Mouse (Mus musculus) hindbrain, embryonic 14.5 days (tissue): Measurements from ENCODE around the gene Dusp1. TPM values are rescaled to one million over a fixed set of nuclear protein-coding genes. Genes with fewer than 3 reads are reported as not detected.

Experiments used
- ATAC-seq: fragments of 200-750 bp; cut with Nextera tagmentation; 2 replicates; pipeline ENCODE4 v1.8.0; 2017; ENCODE audit warnings: moderate number of reproducible peaks, mild to moderate bottlenecking, moderate TSS enrichment, moderate library complexity; ENCODE audit not compliant: low FRiP score
- DNase-seq: peaks from one replicate; pipeline ENCODE4 v3.0.0-alpha.2; 2015; ENCODE audit warnings: low spot score
- H3K27ac ChIP-seq: fragments of 300-500 bp; sonication (generic); 2 replicates; pipeline ENCODE4 v1.5.1; 2014; ENCODE audit warnings: mild to moderate bottlenecking, moderate library complexity
- H3K27me3 ChIP-seq: fragments of 300-500 bp; sonication (generic); 2 replicates; pipeline ENCODE4 v1.6.1; 2014; ENCODE audit warnings: mild to moderate bottlenecking, low read length, mixed read lengths; ENCODE audit not compliant: control insufficient read depth, insufficient read depth
- H3K36me3 ChIP-seq: fragments of 300-500 bp; sonication (generic); replicated peaks from 2 replicates; pipeline ENCODE4 v1.6.1; 2014; ENCODE audit not compliant: control insufficient read depth, insufficient read depth
- H3K4me1 ChIP-seq: fragments of 300-500 bp; sonication (generic); replicated peaks from 2 replicates; pipeline ENCODE4 v1.6.1; 2014; ENCODE audit warnings: antibody characterized with exemption, low read length, mixed read lengths; ENCODE audit not compliant: control insufficient read depth, insufficient read depth
- H3K4me2 ChIP-seq: fragments of 300-500 bp; sonication (generic); replicated peaks from 2 replicates; pipeline ENCODE4 v1.6.1; 2014; ENCODE audit warnings: mild to moderate bottlenecking, moderate library complexity
- H3K4me3 ChIP-seq: fragments of 300-500 bp; sonication (generic); replicated peaks from 2 replicates; pipeline ENCODE4 v1.5.1; 2014; ENCODE audit warnings: mild to moderate bottlenecking, low read length
- H3K9ac ChIP-seq: fragments of 300-500 bp; sonication (generic); 2 replicates; pipeline ENCODE4 v1.6.1; 2014
- H3K9me3 ChIP-seq: fragments of 300-500 bp; sonication (generic); 2 replicates; pipeline ENCODE4 v1.6.1; 2016; ENCODE audit warnings: low read length; ENCODE audit not compliant: control insufficient read depth
- WGBS: fragments of 180-500 bp; shearing (Covaris S2); extraction: QIAGEN DNeasy Blood & Tissue Kit; methylation state at CpG from one replicate; pipeline ENCODE4 v1.1.7; 2014; 5-methylcytosine and 5-hydroxymethylcytosine counted together
- polyA plus RNA-seq: library from polyadenylated mRNA; unstranded; fragments of >200 nt; fragmentation: Nextera tagmentation; extraction: Ambion mirVana; gene quantifications from 2 replicates; pipeline ENCODE4 v1.2.1, GENCODE M21; 2014

Dusp1 gene
- polyA plus RNA-seq, 1 experiment from 2014 or later = 31.6 TPM

DNA sequence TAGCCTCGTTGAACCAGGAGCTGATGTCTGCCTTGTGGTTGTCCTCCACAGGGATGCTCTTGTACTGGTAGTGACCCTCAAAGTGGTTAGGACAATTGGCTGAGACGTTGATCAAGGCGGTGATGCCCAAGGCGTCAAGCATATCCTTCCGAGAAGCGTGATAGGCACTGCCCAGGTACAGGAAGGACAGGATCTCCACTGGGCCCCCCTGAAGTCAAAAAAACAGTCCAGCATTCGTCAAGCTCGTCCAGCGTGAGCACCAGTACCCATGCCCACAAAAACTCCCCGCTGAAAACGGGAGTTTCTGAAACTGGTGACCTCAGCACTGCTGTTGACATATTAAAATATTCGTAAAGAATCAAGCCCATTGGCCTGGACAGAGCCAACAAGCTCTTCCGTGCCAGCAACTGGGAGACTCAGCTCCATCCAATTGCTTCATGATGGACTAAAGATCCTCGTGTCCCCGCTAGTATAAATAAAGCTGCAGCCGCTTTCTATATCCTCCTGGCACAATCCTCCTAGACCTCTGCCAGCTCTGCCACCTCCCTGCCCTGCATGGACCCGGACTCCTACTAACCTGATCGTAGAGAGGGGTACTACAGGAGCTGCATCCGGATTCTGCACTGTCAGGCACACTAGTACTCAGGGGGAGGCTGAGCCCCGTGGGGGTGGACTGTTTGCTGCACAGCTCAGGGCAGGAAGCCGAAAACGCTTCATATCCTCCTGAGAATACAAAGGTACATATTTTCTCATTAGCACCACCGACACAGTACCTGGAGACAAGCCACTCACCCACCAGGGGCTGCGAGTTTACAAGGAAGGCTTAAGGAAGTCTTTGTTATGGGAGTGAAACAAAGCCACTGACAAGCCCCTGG is 54.7 kb downstream of the Dusp1 start:
- DNase-seq = peak; percentile 34
- Histone ChIP-seq H3K4me2 (peak overlapping the region; percentile 89), H3K9ac (peak overlapping the region; percentile 88), H3K9me3 (no peaks in the 10 kb centered on the region), H3K27me3 (no peaks in the 10 kb centered on the region), H3K27ac (peak overlapping the region; percentile 99), H3K36me3 (0 out of 2 replicates have a peak, but pooled peaks cover 5% of the 10 kb centered on the region), H3K4me3 (peak overlapping the region; percentile 82), H3K4me1 (peaks cover 46% of the 10 kb centered on the region)
- no peak for ATAC-seq
- WGBS = 14% methylated on average over 24 of the region's 24 CpGs

DNA sequence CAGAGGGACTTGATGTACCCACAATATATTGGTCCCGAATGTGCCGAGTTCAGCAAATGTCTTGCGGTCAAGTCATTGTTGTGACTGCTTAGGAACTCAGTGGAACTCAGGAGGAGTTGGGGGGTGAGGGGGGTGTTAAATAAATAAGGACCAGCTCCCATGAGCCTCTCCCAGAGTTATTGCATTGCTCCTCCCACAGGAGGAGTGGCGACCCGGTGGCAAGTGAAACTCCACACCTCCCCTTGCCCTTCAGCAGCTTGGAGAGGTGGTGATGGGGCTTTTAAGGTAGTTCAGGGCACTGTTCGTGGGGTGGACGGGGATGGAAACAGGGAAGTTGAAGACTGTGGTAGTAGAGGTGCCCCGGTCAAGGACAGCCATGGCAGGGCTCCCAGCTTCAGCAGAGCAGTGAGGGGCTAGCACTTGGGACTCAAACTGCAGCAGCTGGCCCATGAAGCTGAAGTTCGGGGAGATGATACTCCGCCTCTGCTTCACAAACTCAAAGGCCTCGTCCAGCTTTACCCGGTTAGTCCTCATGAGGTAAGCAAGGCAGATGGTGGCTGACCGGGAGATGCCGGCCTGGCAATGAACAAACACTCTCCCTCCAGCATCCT is 55.8 kb downstream of the Dusp1 start:
- DNase-seq = no peak
- Histone ChIP-seq H3K27me3 (no peaks in the 10 kb centered on the region), H3K9me3 (no peaks in the 10 kb centered on the region), H3K4me2 (peak overlapping the region; percentile 89), H3K4me1 (peaks cover 50% of the 10 kb centered on the region), H3K4me3 (peak overlapping the region; percentile 82), H3K36me3 (0 out of 2 replicates have a peak, but pooled peaks cover 5% of the 10 kb centered on the region), H3K27ac (no peak overlapping the region), H3K9ac (peak overlapping the region; percentile 88)
- no peak for ATAC-seq
- WGBS = 75% methylated on average over 14 of the region's 14 CpGs

DNA sequence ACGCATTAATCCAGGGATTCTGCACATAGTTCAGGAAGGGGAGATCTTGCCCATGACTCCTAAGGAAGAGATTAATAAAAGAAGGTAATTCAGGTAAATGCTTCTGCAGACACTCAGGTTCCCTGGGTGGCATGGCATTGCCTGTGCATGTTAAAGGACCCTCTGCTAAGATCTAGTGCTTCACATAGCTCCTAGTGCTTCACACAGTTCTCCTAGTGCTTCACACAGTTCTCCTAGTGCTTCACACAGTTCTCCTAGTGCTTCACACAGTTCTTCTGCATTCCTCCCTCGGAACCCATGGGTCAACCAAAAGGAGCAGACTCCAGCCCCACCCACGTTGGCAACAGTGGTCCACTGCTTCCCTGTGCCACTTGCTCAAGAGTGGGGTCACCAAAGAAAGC is 56.7 kb downstream of the Dusp1 start:
- Histone ChIP-seq H3K4me3 (no peak overlapping the region), H3K9ac (no peak overlapping the region), H3K9me3 (no peaks in the 10 kb centered on the region), H3K4me2 (peak overlapping the region; percentile 17), H3K27me3 (no peaks in the 10 kb centered on the region), H3K4me1 (peaks cover 50% of the 10 kb centered on the region), H3K27ac (no peak overlapping the region), H3K36me3 (0 out of 2 replicates have a peak, but pooled peaks cover 5% of the 10 kb centered on the region)
- WGBS = 77% methylated on average over 3 of the region's 3 CpGs
- no peak for ATAC-seq
- DNase-seq = no peak

DNA sequence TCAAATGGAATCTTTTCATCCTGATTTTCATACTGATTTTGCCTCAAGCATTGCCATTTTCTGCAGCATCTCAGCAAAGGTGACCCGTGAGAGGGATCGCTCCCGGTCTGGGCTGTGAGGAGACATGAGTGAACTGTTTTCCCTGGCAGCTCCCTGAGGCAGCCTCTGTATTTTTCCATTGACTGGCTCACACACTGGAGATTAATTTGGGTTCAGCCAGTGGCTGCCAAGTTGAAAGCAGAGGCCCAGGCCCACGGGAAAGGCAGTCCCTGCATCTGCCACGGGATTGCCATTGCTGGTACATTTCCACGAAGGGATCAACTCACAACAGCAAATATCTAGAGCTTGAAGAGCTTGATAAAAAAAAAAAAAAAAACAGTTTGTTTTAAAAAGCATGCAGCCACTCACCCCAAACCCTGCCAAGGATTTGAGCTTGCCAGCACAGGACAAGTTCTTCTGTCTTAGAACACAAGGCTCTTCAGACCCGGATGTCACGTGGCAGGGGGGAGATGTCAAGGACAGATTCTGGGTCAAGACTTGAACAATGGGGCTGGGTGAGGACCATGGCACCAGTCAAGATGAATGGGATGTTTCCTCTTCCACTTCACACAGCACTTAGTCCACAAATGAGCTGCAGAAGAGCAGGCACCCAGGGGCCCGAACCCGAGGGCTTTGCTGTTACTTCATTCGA is 57.8 kb downstream of the Dusp1 start:
- DNase-seq (peak; percentile 40), ATAC-seq (no peak)
- Histone ChIP-seq H3K36me3 (0 out of 2 replicates have a peak, but pooled peaks cover 5% of the 10 kb centered on the region), H3K4me3 (peak overlapping the region; percentile 29), H3K4me2 (peak overlapping the region; percentile 63), H3K9ac (peak overlapping the region; percentile 64), H3K9me3 (no peaks in the 10 kb centered on the region), H3K27ac (peak overlapping the region; percentile 96), H3K4me1 (peaks cover 50% of the 10 kb centered on the region), H3K27me3 (no peaks in the 10 kb centered on the region)
- 11% methylated on average over 11 of the region's 11 CpGs for WGBS

DNA sequence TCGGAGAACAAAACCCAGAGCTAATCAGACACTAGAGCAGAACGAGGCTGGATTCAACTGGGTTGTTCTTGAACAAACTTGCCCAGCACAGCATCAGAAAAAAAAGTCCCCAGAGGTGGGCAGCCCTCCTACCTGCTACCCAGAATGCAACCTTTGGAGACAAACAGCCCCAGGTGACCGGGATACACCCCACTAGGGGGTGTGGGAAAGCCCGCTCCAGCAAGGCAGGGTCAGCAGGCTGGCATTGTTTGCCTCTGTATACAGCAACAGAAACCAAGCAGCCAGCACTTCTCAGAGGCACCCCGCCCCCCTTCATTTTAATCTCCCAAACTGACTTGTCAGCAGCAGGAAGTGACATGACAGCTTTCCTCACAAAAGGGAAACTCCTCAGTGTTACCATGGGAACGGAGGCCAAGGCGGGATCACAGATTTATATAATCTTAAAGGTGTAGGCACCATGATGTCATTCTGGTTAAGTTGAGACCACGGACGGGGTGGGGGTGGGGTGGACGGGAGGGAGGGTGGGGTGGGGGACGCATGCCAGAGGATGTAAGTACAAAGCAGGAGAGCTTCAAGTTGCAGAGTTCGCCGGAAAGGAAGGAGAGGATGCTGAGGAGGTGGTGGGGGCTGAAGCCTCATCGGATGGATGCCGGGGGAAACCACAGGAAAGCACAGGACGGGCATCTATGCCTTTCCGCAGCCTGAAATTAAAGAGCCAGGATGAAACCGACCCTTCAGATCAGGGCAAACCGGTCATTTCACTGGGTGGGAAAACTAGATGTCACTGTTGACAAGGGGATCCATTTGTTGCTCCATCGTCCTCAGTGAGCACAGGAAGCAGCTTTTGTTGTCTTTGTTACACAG is 58.9 kb downstream of the Dusp1 start:
- Histone ChIP-seq H3K4me3 (peak overlapping the region; percentile 29), H3K4me2 (peak overlapping the region; percentile 63), H3K4me1 (peaks cover 50% of the 10 kb centered on the region), H3K27me3 (no peaks in the 10 kb centered on the region), H3K9ac (peak overlapping the region; percentile 64), H3K36me3 (0 out of 2 replicates have a peak, but pooled peaks cover 5% of the 10 kb centered on the region), H3K27ac (peak overlapping the region; percentile 96), H3K9me3 (no peaks in the 10 kb centered on the region)
- under 1% methylated on average over 20 of the region's 20 CpGs for WGBS
- peak; percentile 81 for ATAC-seq
- peak; percentile 89 for DNase-seq

DNA sequence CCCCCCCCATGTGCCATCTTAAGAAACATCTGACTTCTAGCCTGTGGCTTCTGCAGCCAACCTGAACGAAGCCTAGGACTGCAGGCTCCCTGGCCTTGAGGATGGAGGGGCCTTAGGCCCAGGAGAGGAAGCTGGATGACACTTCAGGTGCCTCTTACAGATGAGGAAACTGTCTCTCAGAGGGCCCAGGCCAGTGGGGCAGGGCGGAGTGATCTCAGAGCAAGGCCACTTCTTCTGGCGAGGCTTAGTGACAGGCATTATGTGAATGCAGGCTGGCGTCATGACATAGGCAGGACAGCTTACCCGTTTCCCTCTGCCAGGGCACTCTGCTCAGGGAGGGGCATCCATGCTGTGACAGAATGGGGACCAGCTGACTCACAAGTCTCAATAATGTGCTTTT is 60.1 kb downstream of the Dusp1 start:
- Histone ChIP-seq H3K36me3 (0 out of 2 replicates have a peak, but pooled peaks cover 5% of the 10 kb centered on the region), H3K27me3 (no peaks in the 10 kb centered on the region), H3K4me1 (peaks cover 46% of the 10 kb centered on the region), H3K9ac (no peak overlapping the region), H3K9me3 (no peaks in the 10 kb centered on the region), H3K4me2 (no peak overlapping the region), H3K27ac (no peak overlapping the region), H3K4me3 (no peak overlapping the region)
- DNase-seq = no peak
- 76% methylated on average over 5 of the region's 5 CpGs for WGBS
- no peak for ATAC-seq

DNA sequence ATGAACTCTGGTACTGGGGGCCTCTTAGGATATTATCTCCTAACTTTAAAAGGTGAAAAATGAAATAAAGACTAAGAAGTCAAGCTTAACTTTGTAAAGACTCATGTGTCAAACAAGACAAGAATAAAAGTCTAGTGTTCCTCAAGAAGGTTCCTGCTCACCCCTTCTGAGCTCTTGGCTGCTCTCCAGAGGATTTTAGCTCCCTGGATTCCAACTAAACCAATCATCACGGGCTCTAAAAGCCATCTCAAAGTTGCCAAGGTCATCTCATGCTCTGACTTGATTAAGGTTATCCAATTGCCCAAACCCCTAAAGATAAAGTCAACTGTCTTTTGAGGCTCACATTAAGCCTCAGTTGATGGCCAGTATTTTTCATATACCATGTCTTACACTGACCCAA is 63.3 kb downstream of the Dusp1 start:
- H3K9ac ChIP-seq = no peak overlapping the region
- H3K27ac ChIP-seq = no peak overlapping the region
- no peaks in the 10 kb centered on the region for H3K36me3 ChIP-seq
- 68% methylated on average over 1 of the region's 1 CpGs for WGBS
- H3K4me2 ChIP-seq = no peak overlapping the region
- peaks cover 14% of the 10 kb centered on the region for H3K4me1 ChIP-seq
- no peaks in the 10 kb centered on the region for H3K9me3 ChIP-seq
- no peaks in the 10 kb centered on the region for H3K27me3 ChIP-seq
- ATAC-seq (no peak), DNase-seq (no peak)
- H3K4me3 ChIP-seq = no peak overlapping the region

DNA sequence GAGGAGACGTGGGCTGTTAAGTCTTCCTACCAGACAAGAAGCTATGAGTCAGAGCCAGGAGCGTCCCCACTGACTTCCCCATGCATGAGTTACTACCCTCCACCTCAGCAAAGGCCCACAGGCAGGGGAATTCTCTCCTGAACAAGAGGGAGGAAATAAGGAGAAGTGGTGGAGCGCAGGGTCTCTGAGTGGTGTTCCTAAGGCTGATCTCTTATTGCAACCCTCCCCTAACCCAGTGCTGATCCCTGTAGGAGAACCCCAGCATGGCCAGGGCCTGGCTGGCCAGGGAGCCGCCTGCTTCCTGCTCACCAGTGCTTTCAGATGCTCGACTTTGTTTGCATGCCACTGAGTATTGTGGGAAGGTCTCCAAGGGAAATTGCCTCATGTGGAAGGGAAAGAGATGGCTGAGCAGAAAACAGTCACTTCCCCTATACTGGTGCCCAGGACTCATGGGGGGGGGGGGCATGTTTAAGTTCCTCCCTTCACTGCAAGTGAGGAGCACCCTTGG is 64.5 kb downstream of the Dusp1 start:
- Histone ChIP-seq H3K4me2 (no peak overlapping the region), H3K27ac (no peak overlapping the region), H3K4me3 (no peak overlapping the region), H3K9me3 (0 out of 2 replicates have a peak, but pooled peaks cover 5% of the 10 kb centered on the region), H3K36me3 (no peaks in the 10 kb centered on the region), H3K4me1 (peaks cover 6% of the 10 kb centered on the region), H3K9ac (no peak overlapping the region), H3K27me3 (no peaks in the 10 kb centered on the region)
- WGBS = 58% methylated on average over 5 of the region's 5 CpGs
- ATAC-seq (no peak), DNase-seq (no peak)
